Mouse (Mus musculus) limb, embryonic 12.5 days (tissue): Measurements from ENCODE around the gene Sin3a. TPM values are rescaled to one million over a fixed set of nuclear protein-coding genes. Genes with fewer than 3 reads are reported as not detected.
A peak's percentile ranks its signal among the peaks of the same experiment; 100 is the strongest.

Experiments used
- ATAC-seq: fragments of 200-750 bp; cut with Nextera tagmentation; 2 replicates; pipeline ENCODE4 v1.8.0; 2017; ENCODE audit warnings: low read depth, moderate TSS enrichment; ENCODE audit not compliant: insufficient number of reproducible peaks, insufficient read depth, low FRiP score, low TSS enrichment
- H3K27ac ChIP-seq: fragments of 300-500 bp; sonication (generic); 2 replicates; pipeline ENCODE4 v1.5.1; 2016; ENCODE audit warnings: mild to moderate bottlenecking, moderate library complexity
- H3K27me3 ChIP-seq: fragments of 300-500 bp; sonication (generic); 2 replicates; pipeline ENCODE4 v1.6.1; 2016; ENCODE audit warnings: mild to moderate bottlenecking, moderate library complexity
- H3K36me3 ChIP-seq: fragments of 300-500 bp; sonication (generic); 2 replicates; pipeline ENCODE4 v1.6.1; 2016; ENCODE audit warnings: mild to moderate bottlenecking, moderate library complexity
- H3K4me1 ChIP-seq: fragments of 300-500 bp; sonication (generic); replicated peaks from 2 replicates; pipeline ENCODE4 v1.6.1; 2016
- H3K4me2 ChIP-seq: fragments of 300-500 bp; sonication (generic); 2 replicates; pipeline ENCODE4 v1.6.1; 2016; ENCODE audit warnings: mild to moderate bottlenecking, moderate library complexity
- H3K4me3 ChIP-seq: fragments of 300-500 bp; sonication (generic); replicated peaks from 2 replicates; pipeline ENCODE4 v1.5.1; 2016; ENCODE audit warnings: mild to moderate bottlenecking
- H3K9ac ChIP-seq: fragments of 300-500 bp; sonication (generic); replicated peaks from 2 replicates; pipeline ENCODE4 v1.6.1; 2016; ENCODE audit warnings: mild to moderate bottlenecking, moderate library complexity
- H3K9me3 ChIP-seq: fragments of 300-500 bp; sonication (generic); 2 replicates; pipeline ENCODE4 v1.6.1; 2016; ENCODE audit warnings: mild to moderate bottlenecking, moderate library complexity
- WGBS: fragments of 180-500 bp; shearing (Covaris S2); methylation state at CpG from one replicate; pipeline ENCODE4 v1.1.7; 2016; 5-methylcytosine and 5-hydroxymethylcytosine counted together
- polyA plus RNA-seq: library from polyadenylated mRNA; unstranded; fragments of >200 nt; fragmentation: Nextera tagmentation; extraction: Ambion mirVana; gene quantifications from 2 replicates; pipeline ENCODE4 v1.2.1, GENCODE M21; 2016

Gene Sin3a
- polyA plus RNA-seq, 1 experiment from 2014 or later, result 42.1 TPM

DNA sequence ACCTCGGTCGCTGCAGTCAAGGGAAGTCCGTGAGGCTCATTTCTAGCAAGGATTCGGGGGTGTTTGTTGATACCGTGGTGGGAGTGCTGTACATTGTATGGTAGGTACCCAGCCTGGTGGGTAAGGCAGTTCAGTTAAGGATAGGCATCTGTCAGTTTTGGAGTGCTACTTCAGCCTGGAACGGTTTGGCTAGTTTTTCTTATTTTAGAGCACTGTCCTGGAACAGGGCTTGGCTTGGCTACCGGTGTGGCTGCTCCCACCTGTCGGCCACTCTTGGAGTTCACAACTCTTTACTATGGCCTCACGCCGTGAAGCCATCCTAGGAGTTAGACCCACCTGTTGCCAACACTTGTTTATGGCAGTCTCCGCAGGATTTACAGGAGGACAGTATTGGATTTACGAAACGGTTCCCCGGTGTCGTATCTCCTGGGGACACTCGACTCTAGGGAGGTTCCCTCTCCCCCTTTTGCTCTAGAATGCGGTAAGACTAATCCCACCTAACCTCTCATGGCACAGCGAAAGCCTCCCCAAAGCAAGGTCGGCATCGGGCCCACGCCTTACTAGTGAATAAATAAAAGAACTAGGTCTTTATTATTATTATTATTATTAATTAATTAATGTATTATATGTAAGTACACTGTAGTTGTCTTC lies 2.5 kb downstream of the Sin3a start:
- H3K4me2 ChIP-seq, result peak overlapping the region; percentile 90
- H3K36me3 ChIP-seq, result no peaks in the 10 kb centered on the region
- H3K27ac ChIP-seq, result peak overlapping the region; percentile 94
- peak overlapping the region; percentile 93 for H3K4me3 ChIP-seq
- WGBS, result 5% methylated on average over 21 of the region's 21 CpGs
- no peak for ATAC-seq
- no peaks in the 10 kb centered on the region for H3K9me3 ChIP-seq
- H3K9ac ChIP-seq, result peak overlapping the region; percentile 73
- H3K4me1 ChIP-seq, result peaks cover 30% of the 10 kb centered on the region
- H3K27me3 ChIP-seq, result no peaks in the 10 kb centered on the region

DNA sequence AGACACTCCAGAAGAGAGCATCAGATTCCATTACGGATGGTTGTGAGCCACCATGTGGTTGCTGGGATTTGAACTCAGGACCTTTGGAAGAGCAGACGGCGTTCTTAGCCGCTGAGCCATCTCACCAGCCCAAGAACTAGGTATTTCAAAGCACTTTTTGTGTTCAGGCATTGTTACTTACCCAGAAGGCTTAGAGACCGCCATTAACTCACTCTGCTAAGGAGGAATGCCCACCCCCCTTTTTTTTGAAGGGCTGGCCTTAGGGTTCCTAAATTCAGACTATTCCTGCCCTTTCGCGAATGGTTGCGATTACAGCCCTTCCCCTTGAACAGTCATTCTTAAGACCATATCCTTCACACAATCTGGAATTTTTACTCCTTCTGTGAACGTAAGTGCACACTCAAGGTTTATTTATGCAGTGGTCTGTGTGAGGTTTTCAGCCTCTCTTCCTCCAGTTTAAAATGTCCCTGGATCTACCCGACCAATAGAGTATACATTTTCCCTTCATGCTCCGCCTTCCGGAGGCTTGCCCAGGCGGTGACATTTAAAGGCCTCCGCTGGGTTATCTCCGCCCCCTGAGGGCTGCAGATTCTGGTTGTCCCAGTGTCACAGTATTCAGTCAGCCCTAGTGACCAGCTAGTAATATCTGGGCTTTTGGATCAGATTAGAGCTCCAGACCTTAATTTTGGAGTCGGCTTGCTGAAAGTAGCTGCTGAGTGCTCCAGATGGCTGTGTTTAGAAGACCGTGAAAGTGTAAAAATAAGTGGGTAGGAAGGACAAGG lies 3.2 kb downstream of the Sin3a start:
- H3K4me2 ChIP-seq, result peak overlapping the region; percentile 90
- H3K36me3 ChIP-seq, result no peaks in the 10 kb centered on the region
- no peak for ATAC-seq
- H3K9ac ChIP-seq, result peak overlapping the region; percentile 73
- peak overlapping the region; percentile 93 for H3K4me3 ChIP-seq
- no peaks in the 10 kb centered on the region for H3K9me3 ChIP-seq
- H3K27ac ChIP-seq, result peak overlapping the region; percentile 94
- H3K4me1 ChIP-seq, result peaks cover 30% of the 10 kb centered on the region
- H3K27me3 ChIP-seq, result no peaks in the 10 kb centered on the region
- 10% methylated on average over 17 of the region's 17 CpGs for WGBS

DNA sequence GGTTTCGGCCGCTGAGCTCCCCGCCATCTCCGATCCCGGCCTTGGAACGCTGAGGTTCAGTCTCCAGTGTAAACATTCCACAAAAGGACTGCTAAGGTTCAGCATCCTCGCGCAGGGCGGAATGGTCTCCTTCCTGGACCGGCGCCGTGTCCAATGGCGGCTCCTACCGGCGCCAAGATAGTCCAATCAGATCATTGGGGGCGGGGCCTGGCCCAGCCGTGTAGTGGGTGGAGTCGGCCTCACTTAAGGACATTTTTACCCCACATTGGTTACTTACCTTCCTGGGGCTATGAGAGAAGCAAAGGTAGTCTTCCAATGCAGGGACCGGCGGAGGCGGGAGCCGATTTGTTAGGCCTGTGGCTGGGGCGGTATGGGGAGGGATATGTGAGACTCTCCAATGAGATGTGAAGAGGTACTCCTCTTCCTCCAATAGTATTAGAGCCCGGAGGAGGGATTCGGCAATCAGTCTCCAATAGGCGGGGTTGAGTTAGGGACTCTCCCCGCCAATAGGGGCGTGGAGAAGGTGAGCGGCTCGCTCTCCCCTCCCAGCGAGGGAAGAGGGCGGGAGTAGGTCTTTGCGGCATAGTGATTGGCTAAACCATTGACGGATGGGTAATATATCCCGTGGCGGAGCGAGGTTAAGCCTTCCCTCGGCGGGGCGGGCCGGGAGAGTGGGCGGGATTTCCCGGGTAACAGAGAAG lies 4.0 kb downstream of the Sin3a start:
- H3K36me3 ChIP-seq, result no peaks in the 10 kb centered on the region
- peak overlapping the region; percentile 87 for H3K9ac ChIP-seq
- H3K27me3 ChIP-seq, result no peaks in the 10 kb centered on the region
- H3K4me1 ChIP-seq, result peaks cover 23% of the 10 kb centered on the region
- peak overlapping the region; percentile 98 for H3K27ac ChIP-seq
- peak overlapping the region; percentile 93 for H3K4me3 ChIP-seq
- WGBS, result under 1% methylated on average over 43 of the region's 43 CpGs
- peak; percentile 87 for ATAC-seq
- peak overlapping the region; percentile 90 for H3K4me2 ChIP-seq
- no peaks in the 10 kb centered on the region for H3K9me3 ChIP-seq

DNA sequence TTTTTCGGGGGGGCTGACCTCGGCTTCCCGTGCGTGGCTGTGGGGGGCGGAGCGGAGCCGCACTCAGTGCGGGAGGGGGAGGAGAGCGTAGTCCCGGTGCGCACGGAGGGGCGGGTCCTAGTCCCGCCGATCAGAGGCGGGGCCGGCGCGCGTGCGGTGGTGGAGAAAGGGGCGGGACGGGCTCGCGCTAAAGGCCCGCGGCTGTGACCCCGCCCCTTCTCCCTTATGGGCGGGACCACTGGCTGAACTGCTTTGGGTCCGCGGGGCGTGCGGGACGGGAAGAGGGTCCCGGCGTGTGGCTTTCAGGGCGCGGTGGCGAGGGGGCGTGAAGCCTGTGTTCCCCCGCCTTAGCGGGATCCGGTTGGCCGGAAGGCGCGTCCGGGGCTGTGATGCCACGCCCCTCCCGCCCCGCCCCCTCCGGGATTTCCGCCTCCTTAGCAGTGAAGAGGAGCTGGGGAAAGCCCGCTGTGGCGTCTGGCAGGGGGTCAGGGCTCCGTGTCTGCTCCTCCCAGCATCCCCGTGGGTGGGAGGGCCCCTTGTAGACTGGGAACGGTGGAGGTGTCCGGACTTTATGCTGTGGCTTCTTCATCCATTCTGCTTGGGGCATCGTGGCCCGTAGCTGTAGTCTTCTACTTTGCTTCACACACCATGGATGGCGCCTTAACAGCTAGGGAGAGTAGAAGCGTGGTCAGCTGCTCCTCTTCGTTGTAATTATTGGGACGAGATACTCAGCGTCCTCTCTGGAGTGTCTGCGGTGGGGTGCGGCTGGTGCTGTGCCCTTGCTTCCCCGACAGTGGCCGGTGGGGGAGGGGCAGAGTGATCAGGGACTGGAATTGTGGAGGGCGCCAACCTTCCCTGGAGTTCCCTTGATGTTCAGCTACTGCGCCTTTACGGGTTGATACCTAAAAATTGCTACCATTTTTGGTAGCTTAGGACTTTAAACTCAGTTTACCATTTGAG lies 5.1 kb downstream of the Sin3a start:
- ATAC-seq, result peak; percentile 0; the same call in 1 of the 2 replicates
- peaks cover 16% of the 10 kb centered on the region for H3K4me1 ChIP-seq
- WGBS, result under 1% methylated on average over 71 of the region's 72 CpGs
- H3K36me3 ChIP-seq, result 0 out of 2 replicates have a peak, but pooled peaks cover 9% of the 10 kb centered on the region
- H3K4me3 ChIP-seq, result peak overlapping the region; percentile 93
- peak overlapping the region; percentile 98 for H3K27ac ChIP-seq
- H3K9ac ChIP-seq, result peak overlapping the region; percentile 87
- H3K9me3 ChIP-seq, result no peaks in the 10 kb centered on the region
- H3K27me3 ChIP-seq, result no peaks in the 10 kb centered on the region
- peak overlapping the region; percentile 73 for H3K4me2 ChIP-seq

DNA sequence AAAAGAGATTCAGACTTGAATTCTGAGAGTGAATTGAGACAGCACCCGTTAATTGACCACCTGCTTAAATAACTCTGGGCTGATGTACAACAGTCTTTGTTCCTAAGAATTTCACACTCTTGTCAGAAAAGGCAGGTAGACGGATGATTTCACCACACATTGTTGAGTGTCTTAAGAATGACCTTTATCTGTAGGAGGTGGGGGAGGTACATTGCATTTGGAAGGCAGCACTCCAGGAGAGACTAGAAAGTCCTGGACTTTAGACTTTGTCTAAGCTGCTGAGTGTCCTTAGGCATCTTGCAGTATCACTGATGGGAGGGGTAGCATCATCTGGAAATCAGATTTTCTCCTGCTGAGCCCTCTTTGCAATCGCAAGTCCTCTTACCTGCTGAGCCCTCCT lies 10.4 kb downstream of the Sin3a start:
- Histone ChIP-seq H3K9me3 (no peaks in the 10 kb centered on the region), H3K27ac (no peak overlapping the region), H3K4me3 (no peak overlapping the region), H3K36me3 (peaks cover 47% of the 10 kb centered on the region), H3K4me1 (peaks cover 3% of the 10 kb centered on the region), H3K27me3 (no peaks in the 10 kb centered on the region), H3K4me2 (no peak overlapping the region), H3K9ac (no peak overlapping the region)
- ATAC-seq, result no peak
- 88% methylated on average over 3 of the region's 3 CpGs for WGBS

DNA sequence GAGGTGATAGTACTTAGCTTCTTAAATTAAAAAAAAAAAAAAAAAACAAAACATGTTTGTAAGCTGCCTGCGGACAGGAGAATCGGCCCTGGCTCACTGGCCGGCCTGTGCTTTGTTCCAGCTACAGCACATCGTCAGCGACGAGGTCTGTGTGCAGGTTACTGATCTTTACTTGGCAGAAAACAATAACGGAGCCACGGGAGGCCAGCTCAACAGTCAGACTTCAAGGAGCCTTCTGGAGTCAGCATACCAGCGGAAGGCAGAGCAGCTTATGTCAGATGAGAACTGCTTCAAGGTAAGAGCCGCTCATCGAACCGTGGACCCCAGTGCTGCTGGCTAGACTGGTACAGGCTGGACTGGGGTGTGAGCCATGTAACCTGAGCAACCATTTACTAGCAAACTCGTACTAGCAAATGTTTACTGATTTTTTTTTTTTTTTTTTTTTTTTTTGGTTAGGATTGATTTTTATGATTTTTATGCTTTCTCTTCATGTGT lies 45.5 kb downstream of the Sin3a start:
- H3K9ac ChIP-seq, result no peak overlapping the region
- no peak for ATAC-seq
- H3K9me3 ChIP-seq, result no peaks in the 10 kb centered on the region
- no peak overlapping the region for H3K4me2 ChIP-seq
- H3K4me1 ChIP-seq, result no peaks in the 10 kb centered on the region
- H3K36me3 ChIP-seq, result peaks cover 97% of the 10 kb centered on the region
- H3K27ac ChIP-seq, result no peak overlapping the region
- no peaks in the 10 kb centered on the region for H3K27me3 ChIP-seq
- no peak overlapping the region for H3K4me3 ChIP-seq
- 93% methylated on average over 13 of the region's 13 CpGs for WGBS

DNA sequence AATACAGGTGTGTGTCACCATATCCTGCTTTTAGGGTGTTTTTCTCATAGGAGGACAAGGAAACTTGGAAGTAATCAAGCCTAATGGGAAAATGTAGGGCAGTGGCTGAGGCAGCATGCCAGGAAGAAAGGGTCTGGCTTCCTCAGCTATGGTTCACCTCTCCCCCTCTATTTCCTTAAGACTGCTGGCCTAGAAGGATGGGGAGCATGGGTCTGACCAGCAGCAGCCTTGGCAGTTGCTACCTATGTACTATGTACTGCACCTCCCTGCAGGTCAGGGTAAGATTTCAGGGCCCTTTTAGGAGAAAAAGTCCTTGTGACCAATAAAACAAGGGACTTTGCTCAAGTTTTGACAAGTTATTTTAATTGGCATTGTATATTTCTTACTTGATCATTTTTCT lies 57.8 kb downstream of the Sin3a start:
- no peaks in the 10 kb centered on the region for H3K9me3 ChIP-seq
- H3K4me3 ChIP-seq, result no peak overlapping the region
- H3K27me3 ChIP-seq, result no peaks in the 10 kb centered on the region
- H3K4me2 ChIP-seq, result peak overlapping the region; percentile 86; the same call in 1 of the 2 replicates
- no peak overlapping the region for H3K27ac ChIP-seq
- H3K4me1 ChIP-seq, result peaks cover 14% of the 10 kb centered on the region
- no peak overlapping the region for H3K9ac ChIP-seq
- peaks cover 50% of the 10 kb centered on the region for H3K36me3 ChIP-seq
- ATAC-seq, result no peak

DNA sequence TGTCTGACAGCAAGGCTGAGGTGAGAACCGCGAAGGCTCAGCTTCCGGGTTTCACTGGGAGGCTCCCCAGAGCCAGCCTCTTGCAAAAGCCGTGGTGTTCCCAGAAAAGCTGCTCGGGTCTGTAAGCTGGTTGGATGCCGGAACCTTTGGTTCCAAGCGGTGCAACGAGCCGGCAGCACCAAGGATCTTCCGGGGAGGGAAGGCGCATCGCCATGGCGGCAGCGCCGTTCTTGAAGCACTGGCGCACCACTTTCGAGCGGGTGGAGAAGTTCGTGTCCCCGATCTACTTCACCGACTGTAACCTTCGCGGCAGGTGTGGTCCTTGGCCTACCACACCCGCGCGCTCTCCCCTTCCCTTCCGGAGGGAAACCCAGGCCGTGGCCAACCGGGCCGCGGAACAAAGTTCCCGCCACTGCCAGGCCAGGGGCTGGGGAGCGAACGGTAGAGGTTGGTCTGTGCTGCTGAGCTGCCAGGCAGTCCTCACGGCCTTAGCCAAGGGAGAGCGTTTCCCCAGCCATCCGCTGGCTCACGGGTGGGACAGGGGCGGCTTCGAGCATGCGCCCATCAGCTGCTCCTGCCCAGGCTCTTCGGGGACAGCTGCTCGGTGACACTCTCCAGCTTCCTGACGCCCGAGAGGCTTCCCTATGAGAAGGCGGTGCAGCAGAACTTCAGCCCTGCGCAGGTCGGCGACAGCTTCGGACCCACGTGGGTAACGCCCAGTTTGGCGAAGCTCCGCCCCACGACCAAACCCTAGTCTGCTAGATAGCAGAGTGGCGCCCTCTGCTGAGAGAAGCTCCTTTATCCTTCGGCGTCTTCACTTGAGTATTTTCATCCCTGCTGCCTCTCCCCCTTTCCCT lies 59.0 kb downstream of the Sin3a start, which contains the start of gene Man2c1:
Gene Man2c1 (plus strand): TSS at position 114 of the 857 bp plus-strand sequence.
- Histone ChIP-seq H3K27ac (peak within 1 kb of the TSS; percentile 94), H3K4me3 (peak within 1 kb of the TSS; percentile 74), H3K36me3 (peaks cover 48% of the 10 kb centered on the region), H3K27me3 (no peaks in the 10 kb centered on the region), H3K9ac (peak within 1 kb of the TSS; percentile 75), H3K9me3 (no peaks in the 10 kb centered on the region), H3K4me1 (peaks cover 14% of the 10 kb centered on the region), H3K4me2 (peak within 1 kb of the TSS; percentile 86)
- under 1% methylated on average over 58 of the region's 58 CpGs for WGBS
- peak; percentile 86 for ATAC-seq

DNA sequence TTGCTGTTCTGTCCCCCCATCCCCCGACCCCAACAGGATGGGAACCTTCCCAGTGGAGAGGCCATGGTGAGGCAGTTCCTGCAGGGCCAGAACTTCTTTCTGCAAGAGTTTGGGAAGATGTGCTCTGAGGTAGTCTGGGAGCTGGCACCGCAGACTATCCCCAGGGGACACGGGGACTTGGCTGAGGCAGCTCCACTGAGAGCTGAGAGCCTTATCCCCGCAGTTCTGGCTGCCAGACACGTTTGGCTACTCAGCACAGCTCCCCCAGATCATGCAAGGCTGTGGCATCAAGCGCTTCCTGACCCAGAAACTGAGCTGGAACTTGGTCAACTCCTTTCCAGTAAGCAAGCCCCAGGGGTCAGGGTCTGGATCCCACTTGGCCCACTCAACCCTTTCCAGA lies 65.4 kb downstream of the Sin3a start:
- peaks cover 81% of the 10 kb centered on the region for H3K36me3 ChIP-seq
- no peak for ATAC-seq
- 85% methylated on average over 6 of the region's 6 CpGs for WGBS
- H3K9me3 ChIP-seq, result no peaks in the 10 kb centered on the region
- H3K4me3 ChIP-seq, result no peak overlapping the region
- no peak overlapping the region for H3K4me2 ChIP-seq
- no peaks in the 10 kb centered on the region for H3K27me3 ChIP-seq
- no peak overlapping the region for H3K9ac ChIP-seq
- no peaks in the 10 kb centered on the region for H3K4me1 ChIP-seq
- H3K27ac ChIP-seq, result no peak overlapping the region

DNA sequence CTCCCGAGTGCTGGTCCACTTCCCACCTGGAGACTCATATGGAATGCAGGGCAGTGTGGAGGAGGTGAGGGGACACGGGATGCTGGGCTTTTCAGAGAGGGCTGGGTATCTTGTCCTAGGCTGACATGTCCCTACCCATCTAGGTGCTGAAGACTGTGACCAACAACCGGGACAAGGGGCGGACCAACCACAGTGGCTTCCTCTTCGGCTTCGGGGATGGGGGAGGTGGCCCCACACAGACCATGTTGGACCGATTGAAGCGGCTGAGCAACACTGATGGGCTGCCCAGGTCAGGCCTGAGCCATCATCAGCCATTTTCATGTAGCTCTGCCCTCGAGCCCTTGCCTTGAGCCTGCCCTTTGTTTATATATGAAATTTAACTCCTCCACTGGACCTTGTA lies 65.9 kb downstream of the Sin3a start:
- ATAC-seq, result no peak
- H3K4me2 ChIP-seq, result no peak overlapping the region
- WGBS, result 89% methylated on average over 9 of the region's 9 CpGs
- H3K4me3 ChIP-seq, result no peak overlapping the region
- H3K36me3 ChIP-seq, result peaks cover 86% of the 10 kb centered on the region
- H3K4me1 ChIP-seq, result no peaks in the 10 kb centered on the region
- no peaks in the 10 kb centered on the region for H3K27me3 ChIP-seq
- H3K9ac ChIP-seq, result no peak overlapping the region
- H3K9me3 ChIP-seq, result no peaks in the 10 kb centered on the region
- no peak overlapping the region for H3K27ac ChIP-seq
